Comparison of ENCODE assay signal across 22 mouse cellular contexts in the genomic region with DNA sequence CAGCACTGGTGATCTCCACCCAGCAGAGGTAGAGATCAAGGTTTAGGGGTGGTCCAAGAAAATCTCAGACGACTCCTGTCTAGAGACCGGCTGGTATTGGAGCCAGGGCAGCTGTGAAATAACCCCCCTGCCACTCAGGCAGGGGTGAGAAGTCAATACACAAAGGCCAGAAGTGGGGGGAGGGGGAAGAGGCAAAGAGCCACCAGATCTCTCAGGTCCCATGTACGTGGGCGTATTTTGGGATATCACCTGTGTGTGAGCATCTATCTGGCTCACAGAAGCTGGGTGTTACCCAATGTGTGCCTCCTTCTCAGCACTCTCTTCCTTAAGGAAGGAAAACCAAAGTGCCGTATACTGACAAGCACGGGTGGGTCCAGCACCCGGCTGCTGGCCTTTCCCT. TPM values are rescaled to one million over a fixed set of nuclear protein-coding genes. Genes with fewer than 3 reads are reported as not detected.
DNase-seq lines count a peak whose midpoint lies in the region; TF ChIP-seq lines count a peak whose summit lies in the region.
"Had no signal": no experiment of that assay in that cellular context is flagged by ENCODE, and none has a peak within 500 bp of the region (broad histone marks: within the 10 kb centered on the region; RNA-seq: fewer than 3 reads in every experiment).

No protein-coding gene starts in this region.

- WGBS in kidney, adult 2 months: 80% methylated on average over 7 of the region's 7 CpGs
- WGBS in thymus, adult 2 months: 93% methylated on average over 7 of the region's 7 CpGs

- no peaks in the 10 kb centered on the region; the same call in 1 of the 2 replicates for H3K27me3 ChIP-seq in kidney, adult 2 months (replicated peaks; ENCODE audit: control insufficient read depth, insufficient read depth, low read length)
- peaks cover 8% of the 10 kb centered on the region; the same call in 1 of the 2 replicates for H3K27me3 ChIP-seq in thymus, adult 2 months (ENCODE audit: control insufficient read depth, insufficient read depth, low read length)

- no peak for TF ChIP-seq CTCF in kidney, adult 2 months (conservative IDR thresholded peaks at IDR 0.05; ENCODE audit: insufficient read depth, insufficient read length, low read depth, low read length)
- no peak for TF ChIP-seq CTCF in thymus, adult 2 months (IDR thresholded peaks at IDR 0.05; ENCODE audit: borderline replicate concordance, control insufficient read depth, extremely low read depth, insufficient read depth, low read length, poor library complexity)

- H3K36me3 ChIP-seq in kidney, adult 2 months (ENCODE audit: control insufficient read depth, insufficient read depth, low read length): no peaks in the 10 kb centered on the region
- H3K36me3 ChIP-seq in thymus, adult 2 months (ENCODE audit: control insufficient read depth, insufficient read depth, low read length): no peaks in the 10 kb centered on the region
- H3K36me3 ChIP-seq: embryonic facial prominence, embryonic 13.5 days; forebrain, embryonic 12.5 days; G1E; heart, embryonic 15.5 days had no signal

- H3K4me1 ChIP-seq in kidney, adult 2 months (ENCODE audit: control insufficient read depth, insufficient read depth, low read length): no peaks in the 10 kb centered on the region
- peaks cover 4% of the 10 kb centered on the region; the same call in 1 of the 2 replicates for H3K4me1 ChIP-seq in thymus, adult 2 months (replicated peaks; ENCODE audit: control insufficient read depth, insufficient read depth, low read length)

- H3K4me3 ChIP-seq in kidney, adult 2 months (ENCODE audit: insufficient read depth, low read depth, low read length): no peak overlapping the region
- H3K4me3 ChIP-seq in thymus, adult 2 months (ENCODE audit: control insufficient read depth, insufficient read depth, low read length): no peak overlapping the region
- H3K4me3 ChIP-seq: embryonic facial prominence, embryonic 13.5 days; forebrain, embryonic 12.5 days; gastrocnemius, adult 2 months; heart, embryonic 15.5 days; hindbrain, embryonic 13.5 days had no signal

- no peak overlapping the region for H3K27ac ChIP-seq in kidney, adult 2 months (ENCODE audit: insufficient read depth, low read depth, low read length)
- no peak overlapping the region for H3K27ac ChIP-seq in thymus, adult 2 months (ENCODE audit: control insufficient read depth, insufficient read depth, low read length)
- H3K27ac ChIP-seq: embryonic facial prominence, embryonic 13.5 days; forebrain, embryonic 12.5 days; gastrocnemius, adult 2 months; heart, embryonic 15.5 days; hindbrain, embryonic 13.5 days; hindbrain, postnatal 0 days had no signal

- DNase-seq in cerebellum, adult 11 months: peak; percentile 39
- no peak for DNase-seq in cerebellum, adult 9-10 months
- peak; percentile 2 for DNase-seq in kidney, postnatal 10 days
- DNase-seq in kidney, adult 2 months: no peak
- peak; percentile 2 for DNase-seq in right cerebral cortex, postnatal 14 days
- DNase-seq in right cerebral cortex, postnatal 4 days: no peak
- peak; percentile 66 for DNase-seq in cerebellum, adult 9-11 months
- no peak for DNase-seq in thymus, adult 2 months
- DNase-seq: adrenal gland, adult 8-10 months; B cell, adult 2 months; forebrain, postnatal 0 days; gastrocnemius, adult 2 months; gastrocnemius, postnatal 36 days; heart, adult 18-20 months; heart, postnatal 14 days had no signal

- TF ChIP-seq POLR2A in kidney, adult 2 months (IDR thresholded peaks at IDR 0.05; ENCODE audit: low read depth, low read length): no peak
- no peak for TF ChIP-seq POLR2A in thymus, adult 2 months (IDR thresholded peaks at IDR 0.05; ENCODE audit: control insufficient read depth, extremely low read depth, insufficient read depth, low read length, poor library complexity)

RNA-seq across cellular contexts. Expression of gene Panx2, which starts 3.5 kb away (rescaled TPM):
- 0.08 and 0.19 TPM in 2 replicates for polyA plus RNA-seq in kidney, adult 2 months (2012; rRNA removed)
- 0.04 and 0.15 TPM in 2 replicates for polyA plus RNA-seq in thymus, adult 2 months (2012; rRNA removed)
- polyA plus RNA-seq: CD4-positive, CD25-positive, alpha-beta regulatory T cell, adult 4 months had no signal

RNA-seq across cellular contexts. Expression of gene Trabd, which starts 11.9 kb away (rescaled TPM):
- polyA plus RNA-seq in kidney, adult 2 months (2012; rRNA removed): 47.2 and 51.0 TPM in 2 replicates
- polyA plus RNA-seq in thymus, adult 2 months (2012; rRNA removed): 81.2 and 86.3 TPM in 2 replicates

RNA-seq across cellular contexts. Expression of gene Selenoo, which starts 25.9 kb away (rescaled TPM):
- polyA plus RNA-seq in kidney, adult 2 months (2012; rRNA removed): 55.9 and 68.7 TPM in 2 replicates
- 62.4 and 70.5 TPM in 2 replicates for polyA plus RNA-seq in thymus, adult 2 months (2012; rRNA removed)

RNA-seq across cellular contexts. Expression of gene Tubgcp6, which starts 59.9 kb away (rescaled TPM):
- 17.2 and 24.4 TPM in 2 replicates for polyA plus RNA-seq in kidney, adult 2 months (2012; rRNA removed)
- polyA plus RNA-seq in thymus, adult 2 months (2012; rRNA removed): 97.4 and 98.9 TPM in 2 replicates

Comparison
In these comparisons a context has a peak if more than half of its experiments do, and no peak if none do; other contexts are left out.
1. DNase-seq: peak in cerebellum, adult 11 months (single experiment), kidney, postnatal 10 days (single experiment), right cerebral cortex, postnatal 14 days (single experiment) and cerebellum, adult 9-11 months (single experiment); none in cerebellum, adult 9-10 months (single experiment), kidney, adult 2 months (single experiment), right cerebral cortex, postnatal 4 days (single experiment) and thymus, adult 2 months (single experiment).